Mouse (Mus musculus) spleen, postnatal 4 days (tissue): ENCODE measurements around the gene Elane.
A peak's percentile ranks its signal among the peaks of the same experiment; 100 is the strongest.

Experiments
- DNase-seq, 2 experiments: peaks; one replicate each; pipeline ENCODE4 v3.0.0; 2022; ENCODE audit warnings: low spot score in 2 of 2

Elane gene

GRCm38 (mm10) chr10:79857894-79858293, 28.2 kb upstream of the Elane start:
- DNase-seq, result no peak

DNA sequence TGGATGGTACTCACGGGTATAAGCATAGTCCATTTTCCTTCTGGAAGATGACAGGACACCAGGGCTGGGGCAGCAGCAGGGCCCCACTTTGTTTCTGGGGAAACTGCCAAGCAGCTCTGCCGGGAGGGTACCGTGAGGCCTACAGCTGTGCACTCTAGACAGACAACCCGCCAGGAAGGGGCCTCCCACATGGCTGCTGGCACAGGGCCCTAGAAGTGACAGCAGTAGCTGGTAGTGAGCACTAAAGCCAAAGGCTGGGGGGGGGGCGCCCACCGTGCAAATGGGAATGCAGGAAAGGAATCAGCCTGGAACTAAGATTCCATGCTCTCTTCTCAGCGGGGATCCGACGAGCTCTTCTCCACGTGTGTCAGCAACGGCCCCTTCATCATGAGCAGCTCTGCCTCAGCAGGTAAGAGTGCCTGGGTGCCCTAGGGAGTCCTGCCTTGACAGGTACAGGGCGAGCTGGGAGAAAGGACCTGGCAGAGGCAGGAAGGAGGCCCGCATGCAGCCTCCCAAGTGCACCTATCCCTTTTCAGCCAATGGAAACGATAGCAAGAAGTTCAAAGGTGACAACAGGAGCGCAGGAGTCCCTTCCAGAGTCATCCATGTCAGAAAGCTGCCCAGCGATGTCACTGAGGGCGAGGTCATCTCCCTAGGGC, 27.5 kb upstream of the Elane start:
- no peak for DNase-seq

- no peak for DNase-seq
Measured at GRCm38 (mm10) chr10:79859116-79859515, 26.9 kb upstream of the Elane start.

DNA sequence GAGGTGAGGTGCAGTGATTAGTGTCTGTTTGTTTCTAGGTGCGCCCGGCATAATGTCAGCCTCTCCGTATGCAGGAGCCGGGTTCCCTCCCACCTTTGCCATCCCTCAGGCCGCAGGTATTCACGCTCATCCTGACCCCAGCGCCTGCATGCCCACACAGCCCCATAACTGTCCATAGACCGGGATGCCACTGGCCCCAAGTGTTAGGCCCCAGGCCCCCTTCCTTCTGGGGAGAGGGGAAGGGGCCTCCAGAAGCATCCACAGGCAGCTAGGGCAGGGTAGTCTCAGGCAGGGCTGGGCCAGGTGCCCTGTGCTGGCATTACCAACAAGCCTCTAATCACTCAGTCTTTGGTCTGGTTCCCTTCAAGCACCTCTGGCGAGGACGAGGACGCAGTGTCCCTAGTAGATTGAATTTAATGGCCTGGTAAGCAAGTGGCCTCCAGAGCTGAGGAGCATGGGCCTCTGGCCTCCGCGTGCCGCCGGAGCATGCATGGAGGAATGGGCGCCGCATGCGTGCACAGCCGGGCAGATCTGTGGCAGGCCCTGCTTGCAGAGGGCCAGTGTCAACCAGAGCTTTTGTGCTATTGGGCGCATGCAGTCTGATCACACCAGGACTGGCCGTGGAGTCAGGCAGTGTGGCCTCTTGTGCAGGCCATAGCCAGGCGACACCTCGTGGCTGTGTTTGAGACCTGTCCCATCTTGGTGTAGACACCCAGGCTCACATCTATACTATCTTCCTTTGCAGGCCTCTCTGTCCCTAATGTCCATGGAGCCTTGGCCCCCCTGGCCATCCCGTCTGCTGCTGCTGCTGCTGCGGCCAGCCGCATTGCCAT, 25.8 kb upstream of the Elane start:
- DNase-seq, result no peak

DNA sequence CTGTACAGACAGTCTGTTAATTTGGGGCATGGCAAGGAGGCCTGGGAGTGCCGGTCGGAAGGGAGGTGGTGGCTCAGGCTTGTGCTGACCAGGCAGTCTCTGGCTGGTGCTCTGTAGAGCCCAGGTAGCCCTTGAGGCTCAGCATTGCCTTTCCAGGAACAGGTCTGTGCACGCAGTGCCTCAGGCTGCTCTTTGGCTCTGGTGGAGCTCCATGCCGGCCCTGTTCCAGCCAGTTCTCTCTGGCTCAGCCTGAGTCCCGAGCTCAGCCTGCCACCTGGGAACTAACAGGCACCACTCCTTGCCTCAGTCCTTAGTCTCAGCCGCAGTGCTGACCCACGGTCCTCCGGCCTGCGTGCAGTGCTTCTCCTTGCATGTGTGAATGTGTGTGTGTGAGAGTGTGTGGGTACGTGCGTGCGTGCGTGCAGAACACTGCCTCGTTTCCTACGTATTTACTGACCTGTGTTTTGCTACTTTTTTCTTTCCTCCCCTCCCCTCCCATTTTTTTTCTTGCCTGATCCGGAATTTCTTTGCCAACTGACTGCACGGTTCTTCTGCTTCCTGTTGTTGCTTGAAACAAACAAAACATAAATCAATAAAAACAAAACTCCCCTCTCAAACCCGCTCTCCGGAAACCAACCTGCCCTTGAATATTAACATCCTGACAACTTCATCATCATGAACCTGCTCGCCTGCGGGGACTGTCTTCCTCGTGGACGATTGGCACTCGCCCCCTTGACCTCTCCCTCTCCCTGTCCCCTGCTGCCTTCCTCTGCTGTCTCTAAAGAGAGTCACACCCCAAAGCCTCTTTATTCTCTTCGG, 24.6 kb upstream of the Elane start:
- DNase-seq, result no peak

GRCm38 (mm10) chr10:79862049-79862788, 23.8 kb upstream of the Elane start:
- DNase-seq, result no peak

DNA sequence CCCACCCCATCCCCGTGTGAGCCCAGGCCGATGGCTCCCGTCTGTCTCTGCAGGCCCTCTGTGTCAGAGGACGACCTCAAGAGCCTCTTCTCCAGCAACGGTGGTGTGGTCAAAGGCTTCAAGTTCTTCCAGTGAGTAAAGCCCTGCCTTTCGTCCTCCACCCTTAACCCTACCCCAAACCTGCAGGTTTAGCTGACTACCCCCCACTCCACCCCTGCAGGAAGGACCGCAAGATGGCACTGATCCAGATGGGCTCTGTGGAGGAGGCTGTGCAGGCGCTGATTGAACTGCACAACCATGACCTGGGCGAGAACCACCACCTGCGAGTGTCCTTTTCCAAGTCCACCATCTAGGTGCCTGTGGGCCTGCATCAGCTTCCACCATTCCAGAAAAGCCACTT, 23.1 kb upstream of the Elane start:
- no peak for DNase-seq

DNA sequence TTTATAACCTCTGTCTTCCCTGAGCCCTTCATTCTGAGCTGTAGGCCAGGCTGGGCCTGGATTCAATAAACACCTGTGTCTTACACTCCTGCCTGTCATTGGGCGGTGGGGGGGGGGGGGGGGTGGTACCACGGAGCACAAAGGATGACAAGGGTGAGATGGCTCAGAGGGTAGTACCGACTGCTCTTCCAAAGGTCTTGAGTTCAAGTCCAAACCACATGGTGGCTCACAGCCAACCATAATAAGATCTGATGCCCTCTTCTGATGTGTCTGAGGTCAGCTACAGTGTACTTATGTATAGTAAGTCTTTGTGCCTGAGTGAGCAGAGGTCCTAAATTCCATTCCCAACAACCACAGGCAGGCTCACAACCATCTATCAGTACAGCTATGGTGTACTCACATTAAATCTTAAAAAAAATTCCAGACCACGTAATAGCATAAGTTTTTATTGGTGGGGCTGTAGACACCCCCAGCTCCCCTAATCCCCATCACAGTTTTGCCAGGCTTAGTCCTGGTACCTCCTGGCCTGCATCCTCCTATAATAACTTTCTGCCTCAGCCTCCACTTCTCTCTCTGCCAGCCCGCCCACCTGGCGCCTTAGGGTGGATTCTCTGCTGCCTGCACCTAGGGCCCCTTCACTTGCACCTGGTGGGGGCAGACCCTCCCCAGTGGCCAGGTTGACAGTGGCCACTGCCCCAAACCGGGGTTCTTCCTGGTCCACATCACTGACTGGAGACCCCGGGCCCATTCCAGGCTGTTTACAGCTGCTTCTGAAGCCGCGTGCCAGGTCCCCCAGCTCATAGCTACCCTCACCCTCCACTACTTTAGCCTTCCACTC, 21.5 kb upstream of the Elane start:
- no peak for DNase-seq

DNA sequence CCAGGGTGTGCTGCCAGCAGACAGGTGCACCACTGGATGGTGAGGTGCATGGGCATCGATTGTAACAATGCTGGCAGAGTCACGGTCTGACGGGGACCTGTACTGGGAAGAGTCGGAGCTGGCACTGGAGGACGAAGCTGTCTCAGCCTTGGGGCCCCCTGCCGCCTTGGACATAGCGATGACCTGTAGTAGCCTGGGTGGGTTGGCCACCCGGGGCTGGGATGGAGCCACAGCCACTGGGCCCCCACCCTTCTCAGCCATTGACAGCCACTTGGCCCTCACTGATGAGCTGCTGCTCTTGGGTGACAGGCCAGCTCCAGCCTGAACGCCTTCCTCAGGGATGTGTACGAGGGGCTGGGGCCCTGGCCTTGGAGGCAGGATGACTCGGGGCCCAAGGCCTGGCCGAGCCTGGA, 20.9 kb upstream of the Elane start:
- no peak for DNase-seq

- no peak for DNase-seq
Measured at GRCm38 (mm10) chr10:79865801-79866295, 20.2 kb upstream of the Elane start.

DNA sequence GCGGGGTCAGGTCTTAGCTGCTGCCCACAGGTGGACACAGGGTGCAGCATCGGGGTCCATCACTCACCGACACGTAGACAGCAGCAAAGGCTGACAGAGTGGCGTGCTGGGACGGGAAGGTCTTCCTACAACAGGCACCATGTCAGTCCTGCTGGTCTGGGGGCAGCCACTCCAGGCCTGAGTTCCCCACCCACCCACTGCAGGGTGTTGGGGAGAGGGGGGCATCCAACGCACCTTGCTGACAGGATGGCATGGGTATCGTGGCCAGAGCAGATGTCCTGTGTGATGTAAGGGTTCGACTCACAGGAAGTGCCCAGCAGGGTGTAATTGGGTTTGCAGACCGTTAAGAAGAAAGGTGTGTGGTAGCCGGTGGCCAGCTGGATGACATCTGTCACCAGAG, 19.4 kb upstream of the Elane start:
- DNase-seq, result no peak

DNA sequence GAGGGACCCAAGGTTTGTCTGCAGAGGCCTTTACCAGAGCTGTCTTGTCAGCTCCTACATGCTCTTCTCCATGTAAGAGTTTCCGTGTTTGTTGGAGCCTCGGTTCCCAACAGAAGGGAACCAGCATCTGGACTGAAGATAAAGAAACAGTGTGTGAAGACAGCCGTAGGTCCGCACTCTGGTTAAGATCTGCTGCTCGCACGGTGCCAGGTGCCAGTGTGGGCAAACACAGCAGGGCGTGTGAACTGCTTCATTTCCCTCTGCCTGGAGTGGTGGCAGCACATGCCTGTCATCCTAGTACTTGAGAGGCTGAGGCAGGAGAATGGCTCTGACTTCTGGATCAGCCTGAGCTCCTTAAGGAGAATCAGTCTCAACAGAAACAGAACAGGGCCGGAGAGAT, 14.2 kb upstream of the Elane start:
- DNase-seq, result no peak

GRCm38 (mm10) chr10:79872862-79873261, 13.2 kb upstream of the Elane start:
- DNase-seq, result no peak

DNA sequence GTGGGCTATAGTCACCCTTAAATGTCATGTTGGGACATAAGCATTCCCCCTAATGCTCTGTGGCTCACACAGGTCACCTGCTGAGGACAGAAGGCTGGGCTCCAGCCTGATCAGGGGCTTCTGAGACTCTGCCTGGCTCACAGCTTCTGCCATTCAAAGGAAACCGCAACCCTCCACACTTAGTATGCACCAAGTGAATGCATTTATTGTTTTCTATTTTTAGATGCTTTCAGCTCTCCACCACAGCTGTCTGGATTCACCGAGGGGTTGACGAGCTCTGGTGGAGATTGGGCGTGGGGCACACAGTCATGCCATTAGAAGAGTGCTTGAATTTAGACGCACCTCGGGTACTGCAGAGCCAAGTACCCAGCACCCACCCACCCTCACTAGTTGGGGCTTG, 12.7 kb upstream of the Elane start:
- DNase-seq, result no peak

- DNase-seq, result no peak
Measured at GRCm38 (mm10) chr10:79873715-79874289, 12.2 kb upstream of the Elane start.

GRCm38 (mm10) chr10:79874290-79874862, 11.7 kb upstream of the Elane start, which contains the start of the genes Prtn3 and Plppr3:
Prtn3 (plus strand) TSS chr10:79874476.
Plppr3 (minus strand) TSS chr10:79874634.
- DNase-seq, result peak in 1 of 2 experiments; percentile 70

DNA sequence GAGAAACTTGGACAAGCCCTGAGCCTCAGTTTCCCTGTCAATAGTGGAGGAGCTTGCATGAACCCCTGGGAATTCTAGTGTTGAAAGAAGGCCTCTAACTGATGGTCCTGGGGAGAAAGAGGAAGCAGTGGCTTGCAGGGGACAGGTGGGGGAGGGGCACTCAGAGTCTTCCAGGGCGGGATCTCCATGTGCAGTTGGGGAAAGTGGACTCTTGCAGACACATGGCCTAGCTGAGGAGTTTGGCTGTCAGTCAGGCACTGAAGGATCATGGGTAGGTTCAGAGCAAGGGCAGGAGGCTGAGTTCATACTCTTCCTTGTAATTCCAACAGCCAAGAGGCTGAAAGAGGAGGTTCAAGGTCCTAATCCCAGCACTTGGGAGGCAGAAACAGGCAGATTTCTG, 8.9 kb upstream of the Elane start:
- no peak for DNase-seq

DNA sequence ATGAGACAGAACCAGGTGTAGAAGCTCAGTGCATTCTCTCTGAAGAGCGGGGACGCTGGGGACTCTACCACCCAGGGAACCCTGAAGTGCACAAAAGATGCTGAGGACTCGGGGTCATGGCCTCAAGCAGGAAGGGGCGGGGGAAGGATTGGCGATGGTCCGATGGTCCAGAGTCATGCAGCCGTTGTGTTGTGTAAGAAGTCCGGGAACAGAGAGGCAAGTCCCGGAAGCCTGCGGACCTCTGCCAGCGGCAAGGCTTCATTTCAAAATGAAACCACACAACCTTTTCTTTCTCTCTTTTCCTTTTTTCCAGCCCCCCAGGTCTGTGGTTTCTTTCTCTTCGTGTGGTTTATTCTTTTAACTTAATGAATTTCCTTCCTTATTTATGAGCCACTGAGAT, 8.3 kb upstream of the Elane start:
- DNase-seq, result no peak

GRCm38 (mm10) chr10:79879527-79879926, 6.5 kb upstream of the Elane start:
- no peak for DNase-seq

GRCm38 (mm10) chr10:79880721-79881120, 5.3 kb upstream of the Elane start:
- no peak for DNase-seq
